Mouse (Mus musculus) stomach, embryonic 14.5 days (tissue): Measurements from ENCODE around the gene L2hgdh. TPM values are rescaled to one million over a fixed set of nuclear protein-coding genes. Genes with fewer than 3 reads are reported as not detected.

Experiments
- ATAC-seq: fragments of 200-750 bp; cut with Nextera tagmentation; 2 replicates; pipeline ENCODE4 v1.8.0; 2017; ENCODE audit warnings: low read depth, moderate TSS enrichment; ENCODE audit not compliant: insufficient number of reproducible peaks, insufficient read depth, low FRiP score
- H3K27ac ChIP-seq: fragments of 300-500 bp; sonication (generic); 2 replicates; pipeline ENCODE4 v1.5.1; 2014; ENCODE audit warnings: mild to moderate bottlenecking, low read length, moderate library complexity, mixed read lengths
- H3K27me3 ChIP-seq: fragments of 300-500 bp; sonication (generic); 2 replicates; pipeline ENCODE4 v1.6.1; 2014; ENCODE audit warnings: low read length, control low read depth, mixed read lengths; ENCODE audit not compliant: control insufficient read depth, insufficient read depth
- H3K36me3 ChIP-seq: fragments of 300-500 bp; sonication (generic); 2 replicates; pipeline ENCODE4 v1.6.1; 2014; ENCODE audit warnings: mild to moderate bottlenecking, control low read depth, low read length, moderate library complexity, mixed read lengths; ENCODE audit not compliant: control insufficient read depth, insufficient read depth
- H3K4me1 ChIP-seq: fragments of 300-500 bp; sonication (generic); 2 replicates; pipeline ENCODE4 v1.6.1; 2014; ENCODE audit warnings: low read length, control low read depth, mixed read lengths; ENCODE audit not compliant: control insufficient read depth, insufficient read depth
- H3K4me2 ChIP-seq: fragments of 300-500 bp; sonication (generic); replicated peaks from 2 replicates; pipeline ENCODE4 v1.6.1; 2014; ENCODE audit warnings: low read depth, low read length, control low read depth
- H3K4me3 ChIP-seq: fragments of 300-500 bp; sonication (generic); 2 replicates; pipeline ENCODE4 v1.5.1; 2014; ENCODE audit warnings: low read depth, low read length, control low read depth
- H3K9ac ChIP-seq: fragments of 300-500 bp; sonication (generic); replicated peaks from 2 replicates; pipeline ENCODE4 v1.6.1; 2014; ENCODE audit warnings: low read depth, mild to moderate bottlenecking, control low read depth, low read length, moderate library complexity, mixed read lengths
- H3K9me3 ChIP-seq: fragments of 300-500 bp; sonication (generic); 2 replicates; pipeline ENCODE4 v1.6.1; 2016; ENCODE audit warnings: low read depth, low read length, control low read depth; ENCODE audit not compliant: control insufficient read depth
- WGBS: fragments of 180-500 bp; shearing (Covaris S2); extraction: QIAGEN DNeasy Blood & Tissue Kit; methylation state at CpG from one replicate; pipeline ENCODE4 v1.1.7; 2014; 5-methylcytosine and 5-hydroxymethylcytosine counted together
- polyA plus RNA-seq: library from polyadenylated mRNA; unstranded; fragments of >200 nt; fragmentation: Nextera tagmentation; extraction: Ambion mirVana; gene quantifications from 2 replicates; pipeline ENCODE4 v1.2.1, GENCODE M21; 2014

The L2hgdh gene
- polyA plus RNA-seq, 1 experiment from 2014 or later: 18.3 TPM

DNA sequence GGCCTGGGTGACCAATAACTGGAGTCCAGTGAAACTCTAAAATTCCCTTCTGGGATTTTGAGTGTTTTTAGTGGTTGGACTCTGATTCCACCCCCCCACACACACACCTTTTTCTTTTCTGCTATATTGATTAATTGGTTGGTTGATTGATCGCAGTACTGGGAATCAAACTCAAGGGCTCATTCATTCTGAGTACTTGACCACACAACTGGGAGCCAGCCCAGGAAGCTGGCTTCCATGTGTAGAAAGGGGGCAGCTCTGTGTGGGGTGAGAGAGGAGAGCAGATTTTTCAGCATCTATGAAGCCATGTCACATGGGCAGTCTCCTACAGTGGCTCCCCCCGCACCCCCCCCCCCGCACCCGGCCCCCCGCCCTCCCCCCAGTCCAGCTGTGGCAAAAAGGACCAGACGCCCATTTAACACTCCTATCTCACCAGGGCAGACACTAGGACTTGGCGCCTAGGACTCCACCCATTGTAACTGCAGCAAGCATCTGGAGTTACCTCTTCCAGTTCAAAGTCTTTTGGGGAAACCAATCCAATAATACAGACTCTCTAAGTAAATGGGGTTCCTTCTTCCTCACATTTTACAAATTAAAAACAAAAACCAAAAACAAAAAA, 34.7 kb upstream of the L2hgdh start:
- no peak overlapping the region for H3K9ac ChIP-seq
- H3K4me2 ChIP-seq: peak overlapping the region; percentile 50; the same call in 1 of the 2 replicates
- ATAC-seq: peak; percentile 53; the same call in 1 of the 2 replicates
- H3K27ac ChIP-seq: peak overlapping the region; percentile 53
- H3K27me3 ChIP-seq: no peaks in the 10 kb centered on the region
- no peak overlapping the region for H3K4me3 ChIP-seq
- peaks cover 16% of the 10 kb centered on the region for H3K4me1 ChIP-seq
- WGBS: 31% methylated on average over 7 of the region's 7 CpGs
- no peaks in the 10 kb centered on the region for H3K36me3 ChIP-seq
- no peaks in the 10 kb centered on the region for H3K9me3 ChIP-seq

DNA sequence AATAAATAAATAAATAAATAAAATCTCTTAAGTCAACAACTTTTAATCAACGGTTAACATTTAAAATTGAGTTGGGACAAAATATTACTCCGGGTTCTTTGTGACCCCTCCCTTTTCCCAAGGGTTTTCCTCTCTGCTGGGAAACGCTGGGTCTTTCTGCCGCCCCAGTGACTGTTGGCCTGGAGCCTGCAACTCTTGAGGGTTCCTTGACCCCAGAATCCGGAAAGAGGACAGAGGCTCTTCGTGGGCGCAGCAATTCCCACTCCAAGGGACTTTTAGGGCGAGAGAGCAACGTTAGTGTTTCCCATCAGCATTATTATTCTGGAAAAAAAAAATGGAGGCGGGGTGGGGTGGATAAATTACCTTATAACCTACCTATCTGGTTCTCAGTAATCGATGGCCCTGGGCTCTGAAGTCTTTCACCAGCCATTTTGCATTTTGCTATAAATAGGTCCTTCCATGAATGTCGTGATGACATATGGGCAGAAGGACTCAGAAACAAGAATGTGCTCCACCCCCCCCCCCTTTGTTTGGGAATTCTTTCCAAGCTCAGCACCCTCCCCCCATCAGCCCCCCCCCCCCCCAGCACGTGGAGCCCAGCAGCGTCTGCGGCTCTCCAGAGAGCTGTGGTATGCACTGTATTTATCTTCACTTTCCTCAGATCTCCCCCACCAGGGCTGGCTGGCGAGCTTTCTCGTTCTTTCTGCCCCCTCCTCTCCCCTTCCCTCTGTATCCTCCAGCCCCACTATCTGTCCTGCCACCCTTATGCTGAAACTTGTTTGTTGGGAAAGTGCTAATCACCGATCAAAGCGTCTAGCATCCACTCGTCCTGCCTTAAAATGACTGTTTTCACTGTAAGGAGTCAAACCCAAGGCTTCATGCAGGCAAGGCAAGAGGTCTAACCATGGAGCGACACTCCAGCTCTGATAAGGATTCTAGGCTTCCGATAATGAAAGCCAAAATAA, 33.8 kb upstream of the L2hgdh start:
- Histone ChIP-seq H3K4me3 (peak overlapping the region; percentile 11; the same call in 1 of the 2 replicates), H3K27me3 (no peaks in the 10 kb centered on the region), H3K4me2 (peak overlapping the region; percentile 50), H3K36me3 (no peaks in the 10 kb centered on the region), H3K9ac (no peak overlapping the region), H3K27ac (peak overlapping the region; percentile 53), H3K4me1 (peaks cover 16% of the 10 kb centered on the region), H3K9me3 (no peaks in the 10 kb centered on the region)
- 4% methylated on average over 21 of the region's 22 CpGs for WGBS
- 0 out of 2 replicates have a peak, but pooled peaks have one; percentile 26 for ATAC-seq

DNA sequence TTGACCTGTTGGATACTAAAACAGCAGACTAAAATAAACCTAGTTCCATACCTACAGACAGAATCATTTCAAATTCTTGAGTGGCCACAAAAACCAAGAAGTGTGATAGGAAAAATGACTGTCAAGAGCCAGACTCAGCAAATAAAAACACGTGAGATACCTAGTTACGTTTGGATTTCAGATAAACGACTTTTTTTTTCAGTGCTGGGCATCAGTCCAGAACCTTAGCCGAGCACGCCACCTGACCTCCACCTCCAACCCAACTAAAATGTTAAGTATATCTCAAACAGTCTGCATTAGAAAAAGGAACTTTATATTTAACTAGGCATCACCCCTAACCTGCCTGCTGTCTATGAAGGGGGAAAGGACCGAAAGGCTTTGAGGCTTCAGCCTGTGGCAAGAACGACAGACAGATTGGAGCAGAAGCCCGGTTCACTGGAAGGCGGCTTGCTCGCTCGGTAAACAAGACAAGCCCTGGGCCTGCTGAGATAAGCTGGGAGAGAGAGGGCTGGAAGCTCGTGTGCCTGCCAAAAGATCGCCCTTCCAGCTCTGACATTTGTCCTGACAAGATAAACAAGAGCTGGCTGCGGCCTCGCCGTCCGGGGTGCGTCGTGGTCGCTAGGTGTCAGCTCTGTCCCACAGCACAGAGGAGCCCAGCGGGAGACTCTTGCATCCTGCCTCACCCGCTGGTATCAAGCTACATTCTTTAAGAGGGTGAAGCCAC, 32.9 kb upstream of the L2hgdh start:
- Histone ChIP-seq H3K27ac (peak overlapping the region; percentile 12; the same call in 1 of the 2 replicates), H3K36me3 (no peaks in the 10 kb centered on the region), H3K4me1 (peaks cover 16% of the 10 kb centered on the region), H3K4me2 (peak overlapping the region; percentile 50), H3K9ac (no peak overlapping the region), H3K27me3 (no peaks in the 10 kb centered on the region), H3K9me3 (no peaks in the 10 kb centered on the region), H3K4me3 (no peak overlapping the region)
- ATAC-seq: peak; percentile 90
- WGBS: 6% methylated on average over 22 of the region's 22 CpGs

DNA sequence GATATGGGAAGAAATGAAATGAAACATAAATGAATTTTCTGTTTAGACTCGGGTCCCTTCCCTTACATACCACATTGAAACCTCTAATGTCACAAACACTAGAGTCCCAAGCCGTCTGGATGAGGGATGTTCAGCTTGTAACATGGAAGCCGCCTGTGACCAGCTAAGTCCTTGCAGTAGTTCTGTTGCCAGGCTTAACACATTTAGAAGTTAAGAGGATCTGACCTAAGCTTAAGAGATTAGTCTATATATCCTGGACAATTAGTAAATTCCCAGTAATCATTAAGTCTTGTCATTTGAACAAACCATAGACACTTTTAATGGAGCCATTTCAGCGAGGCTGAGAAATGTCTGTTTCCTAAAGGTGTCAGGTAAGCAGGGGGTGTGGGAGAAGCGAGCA, 31.3 kb upstream of the L2hgdh start:
- H3K4me1 ChIP-seq: peaks cover 21% of the 10 kb centered on the region
- no peak overlapping the region for H3K4me2 ChIP-seq
- H3K27ac ChIP-seq: no peak overlapping the region
- no peak overlapping the region for H3K4me3 ChIP-seq
- H3K9ac ChIP-seq: no peak overlapping the region
- no peaks in the 10 kb centered on the region for H3K27me3 ChIP-seq
- no peaks in the 10 kb centered on the region for H3K36me3 ChIP-seq
- H3K9me3 ChIP-seq: no peaks in the 10 kb centered on the region
- no peak for ATAC-seq
- 77% methylated on average over 5 of the region's 5 CpGs for WGBS

DNA sequence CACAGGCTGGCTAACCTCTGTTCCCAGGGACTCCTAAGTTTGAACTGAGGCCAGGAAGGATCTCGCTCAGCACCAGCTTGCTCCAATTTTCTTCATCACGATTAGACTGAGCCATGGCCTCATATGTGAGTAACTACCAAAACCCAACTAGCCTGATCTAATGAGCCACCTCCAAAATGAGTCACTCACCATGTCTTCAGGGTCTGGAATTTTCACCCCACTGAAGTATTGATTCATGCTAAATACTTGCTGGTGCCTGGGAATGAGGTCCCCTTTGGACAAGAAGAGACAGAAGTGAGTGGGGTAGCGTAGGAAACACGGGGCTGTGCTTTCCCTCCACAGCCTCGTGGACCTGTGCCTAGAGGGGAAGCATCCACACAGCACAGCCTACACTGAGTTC, 29.3 kb upstream of the L2hgdh start:
- Histone ChIP-seq H3K27me3 (no peaks in the 10 kb centered on the region), H3K9me3 (no peaks in the 10 kb centered on the region), H3K4me3 (no peak overlapping the region), H3K4me1 (peaks cover 16% of the 10 kb centered on the region; the same call in 1 of the 2 replicates), H3K27ac (no peak overlapping the region), H3K4me2 (no peak overlapping the region), H3K9ac (no peak overlapping the region), H3K36me3 (no peaks in the 10 kb centered on the region)
- no peak for ATAC-seq
- WGBS: 79% methylated on average over 5 of the region's 5 CpGs

DNA sequence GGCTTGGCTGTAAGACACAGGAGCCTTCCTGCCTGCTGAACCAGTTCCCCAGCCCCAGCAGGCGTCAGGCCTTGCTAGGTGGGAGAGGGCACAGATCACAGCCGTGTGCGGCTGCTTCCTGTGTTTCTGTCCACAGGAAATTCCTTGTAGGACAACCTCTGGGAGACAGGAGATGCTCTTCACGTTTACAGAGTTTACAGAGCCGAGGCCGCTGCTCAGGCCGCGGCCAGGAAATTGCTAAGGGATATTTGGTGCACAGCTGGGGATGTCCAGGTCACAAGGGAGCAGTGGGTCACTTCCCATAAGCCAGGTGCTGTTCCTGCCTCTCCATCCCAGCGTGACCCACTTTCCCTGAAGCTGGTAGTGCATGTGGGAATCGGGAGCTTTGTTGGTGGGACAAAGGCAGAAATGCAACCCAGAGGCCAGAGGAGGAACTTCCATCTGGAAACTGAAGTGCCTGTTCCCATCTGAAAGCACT, 27.2 kb upstream of the L2hgdh start:
- WGBS: 31% methylated on average over 10 of the region's 10 CpGs
- 0 out of 2 replicates have a peak, but pooled peaks cover 5% of the 10 kb centered on the region for H3K4me1 ChIP-seq
- H3K4me3 ChIP-seq: no peak overlapping the region
- H3K27me3 ChIP-seq: no peaks in the 10 kb centered on the region
- no peaks in the 10 kb centered on the region for H3K36me3 ChIP-seq
- no peak overlapping the region for H3K9ac ChIP-seq
- no peak overlapping the region for H3K4me2 ChIP-seq
- H3K27ac ChIP-seq: no peak overlapping the region
- no peaks in the 10 kb centered on the region for H3K9me3 ChIP-seq
- ATAC-seq: peak; percentile 37; the same call in 1 of the 2 replicates

GRCm38 (mm10) chr12:69744138-69744537, 19.5 kb upstream of the L2hgdh start:
- no peaks in the 10 kb centered on the region for H3K9me3 ChIP-seq
- H3K27ac ChIP-seq: no peak overlapping the region
- H3K27me3 ChIP-seq: no peaks in the 10 kb centered on the region
- no peaks in the 10 kb centered on the region for H3K4me1 ChIP-seq
- no peak overlapping the region for H3K4me2 ChIP-seq
- no peaks in the 10 kb centered on the region for H3K36me3 ChIP-seq
- WGBS: 79% methylated on average over 5 of the region's 5 CpGs
- no peak for ATAC-seq
- H3K4me3 ChIP-seq: no peak overlapping the region
- H3K9ac ChIP-seq: no peak overlapping the region

- Histone ChIP-seq H3K4me1 (no peaks in the 10 kb centered on the region), H3K9me3 (no peaks in the 10 kb centered on the region), H3K9ac (no peak overlapping the region), H3K4me2 (no peak overlapping the region), H3K36me3 (no peaks in the 10 kb centered on the region), H3K27me3 (no peaks in the 10 kb centered on the region), H3K4me3 (no peak overlapping the region), H3K27ac (no peak overlapping the region)
- WGBS: 66% methylated on average over 5 of the region's 5 CpGs
- no peak for ATAC-seq
These were observed 17.3 kb upstream of the L2hgdh start for GRCm38 (mm10) chr12:69741965-69742364.
